Mouse (Mus musculus) megakaryocyte, embryonic 14.5 days (primary cell): ENCODE results near the gene Gm20388. TPM values are rescaled to one million over a fixed set of nuclear protein-coding genes. Genes with fewer than 3 reads are reported as not detected.

Source experiments
- H3K27me3 ChIP-seq: replicated peaks from 2 replicates; pipeline ENCODE3; 2012; ENCODE audit warnings: inconsistent platforms
- H3K36me3 ChIP-seq: replicated peaks from 2 replicates; pipeline ENCODE3; 2012; ENCODE audit warnings: low read length, inconsistent platforms, mixed read lengths
- H3K4me1 ChIP-seq: 2 replicates; pipeline ENCODE4 v1.6.1; 2012; ENCODE audit warnings: inconsistent platforms
- H3K4me3 ChIP-seq: replicated peaks from 2 replicates; pipeline ENCODE3; 2012; ENCODE audit warnings: moderate library complexity, mild to moderate bottlenecking, inconsistent platforms
- H3K9me3 ChIP-seq: 2 replicates; pipeline ENCODE4 v1.6.1; 2012; ENCODE audit warnings: inconsistent platforms
- FLI1 ChIP-seq: IDR thresholded peaks from 2 replicates; pipeline ENCODE4 v1.6.1; 2012; ENCODE audit warnings: low read length, inconsistent platforms, mixed read lengths
- GATA1 ChIP-seq: IDR thresholded peaks from 3 replicates; pipeline ENCODE4 v1.6.1; 2012; ENCODE audit warnings: mixed read lengths, low read length, inconsistent platforms, borderline replicate concordance
- polyA plus RNA-seq: library from polyadenylated mRNA; stranded (reverse); fragments of >175 nt; gene quantifications from 2 replicates; pipeline ENCODE4 v1.2.3, GENCODE M21; 2012; ENCODE audit warnings: low replicate concordance; ENCODE audit not compliant: insufficient read depth

Gm20388 gene
- polyA plus RNA-seq, 1 experiment, result 111 TPM

- Histone ChIP-seq H3K9me3 (no peaks in the 10 kb centered on the region), H3K4me1 (no peaks in the 10 kb centered on the region), H3K36me3 (no peaks in the 10 kb centered on the region), H3K4me3 (no peak overlapping the region), H3K27me3 (peaks cover 66% of the 10 kb centered on the region)
- TF ChIP-seq FLI1, result no peak
- TF ChIP-seq GATA1, result no peak
Observed at GRCm38 (mm10) chr8:120002348-120002747, 91.7 kb downstream of the Gm20388 start.

GRCm38 (mm10) chr8:120004154-120004702 lies 93.6 kb downstream of the Gm20388 start:
- Histone ChIP-seq H3K9me3 (no peaks in the 10 kb centered on the region), H3K27me3 (peaks cover 59% of the 10 kb centered on the region), H3K36me3 (no peaks in the 10 kb centered on the region), H3K4me3 (no peak overlapping the region), H3K4me1 (no peaks in the 10 kb centered on the region)
- TF ChIP-seq GATA1 (no peak), FLI1 (no peak)

GRCm38 (mm10) chr8:120004705-120005381 lies 94.2 kb downstream of the Gm20388 start:
- Histone ChIP-seq H3K27me3 (peaks cover 64% of the 10 kb centered on the region), H3K4me3 (no peak overlapping the region), H3K4me1 (no peaks in the 10 kb centered on the region), H3K9me3 (no peaks in the 10 kb centered on the region), H3K36me3 (no peaks in the 10 kb centered on the region)
- TF ChIP-seq FLI1 (no peak), GATA1 (no peak)

- no peaks in the 10 kb centered on the region for H3K9me3 ChIP-seq
- no peak for TF ChIP-seq FLI1
- TF ChIP-seq GATA1, result no peak
- H3K4me1 ChIP-seq, result no peaks in the 10 kb centered on the region
- no peak overlapping the region for H3K4me3 ChIP-seq
- peaks cover 69% of the 10 kb centered on the region for H3K27me3 ChIP-seq
- no peaks in the 10 kb centered on the region for H3K36me3 ChIP-seq
Observed at GRCm38 (mm10) chr8:120006645-120007160, 96.1 kb downstream of the Gm20388 start.

- H3K36me3 ChIP-seq, result no peaks in the 10 kb centered on the region
- TF ChIP-seq FLI1 (no peak), GATA1 (no peak)
- H3K27me3 ChIP-seq, result peaks cover 73% of the 10 kb centered on the region
- H3K4me3 ChIP-seq, result no peak overlapping the region
- H3K4me1 ChIP-seq, result no peaks in the 10 kb centered on the region
- H3K9me3 ChIP-seq, result no peaks in the 10 kb centered on the region
Observed at GRCm38 (mm10) chr8:120007178-120007577, 96.5 kb downstream of the Gm20388 start.

GRCm38 (mm10) chr8:120009284-120009683 lies 98.6 kb downstream of the Gm20388 start:
- TF ChIP-seq FLI1, result no peak
- TF ChIP-seq GATA1, result no peak
- Histone ChIP-seq H3K4me3 (no peak overlapping the region), H3K27me3 (peaks cover 73% of the 10 kb centered on the region), H3K4me1 (peaks cover 6% of the 10 kb centered on the region), H3K36me3 (no peaks in the 10 kb centered on the region), H3K9me3 (no peaks in the 10 kb centered on the region)

- H3K4me3 ChIP-seq, result no peak overlapping the region
- H3K9me3 ChIP-seq, result 0 out of 2 replicates have a peak, but pooled peaks cover 2% of the 10 kb centered on the region
- H3K27me3 ChIP-seq, result peaks cover 76% of the 10 kb centered on the region
- no peak for TF ChIP-seq FLI1
- no peak for TF ChIP-seq GATA1
- no peaks in the 10 kb centered on the region for H3K36me3 ChIP-seq
- peaks cover 13% of the 10 kb centered on the region for H3K4me1 ChIP-seq
Observed at GRCm38 (mm10) chr8:120012491-120012890, 101.8 kb downstream of the Gm20388 start.

- no peak for TF ChIP-seq FLI1
- no peak for TF ChIP-seq GATA1
- H3K4me3 ChIP-seq, result no peak overlapping the region
- H3K27me3 ChIP-seq, result peaks cover 77% of the 10 kb centered on the region
- peaks cover 13% of the 10 kb centered on the region for H3K4me1 ChIP-seq
- H3K36me3 ChIP-seq, result no peaks in the 10 kb centered on the region
- H3K9me3 ChIP-seq, result 0 out of 2 replicates have a peak, but pooled peaks cover 5% of the 10 kb centered on the region
Observed at GRCm38 (mm10) chr8:120012927-120013326, 102.3 kb downstream of the Gm20388 start.

- Histone ChIP-seq H3K27me3 (peaks cover 87% of the 10 kb centered on the region), H3K36me3 (no peaks in the 10 kb centered on the region), H3K4me1 (peaks cover 13% of the 10 kb centered on the region), H3K9me3 (0 out of 2 replicates have a peak, but pooled peaks cover 5% of the 10 kb centered on the region), H3K4me3 (peak overlapping the region; percentile 48)
- TF ChIP-seq GATA1 (no peak), FLI1 (no peak)
Observed at GRCm38 (mm10) chr8:120014267-120015023, 103.8 kb downstream of the Gm20388 start.

GRCm38 (mm10) chr8:120015916-120016315 lies 105.3 kb downstream of the Gm20388 start:
- Histone ChIP-seq H3K4me1 (peaks cover 13% of the 10 kb centered on the region), H3K36me3 (no peaks in the 10 kb centered on the region), H3K9me3 (0 out of 2 replicates have a peak, but pooled peaks cover 5% of the 10 kb centered on the region), H3K4me3 (no peak overlapping the region), H3K27me3 (peaks cover 88% of the 10 kb centered on the region)
- TF ChIP-seq FLI1 (no peak), GATA1 (no peak)
